Mouse (Mus musculus) small intestine, adult 2 months (tissue): ENCODE data around the gene Wwc2.

Experiments
- CTCF ChIP-seq: fragments of 200-500 bp; IDR thresholded peaks from 2 replicates; pipeline ENCODE4 v1.5.1; 2012; ENCODE audit warnings: low read depth, mild to moderate bottlenecking, control low read depth, inconsistent platforms, low read length, moderate library complexity, mixed read lengths; ENCODE audit not compliant: insufficient replicate concordance, insufficient read length; ENCODE audit errors: extremely low read depth
- POLR2A ChIP-seq: fragments of 200-500 bp; IDR thresholded peaks from 2 replicates; pipeline ENCODE4 v1.6.1; 2012; ENCODE audit warnings: low read depth, mild to moderate bottlenecking, control low read depth, inconsistent platforms, low read length, moderate library complexity

DNA sequence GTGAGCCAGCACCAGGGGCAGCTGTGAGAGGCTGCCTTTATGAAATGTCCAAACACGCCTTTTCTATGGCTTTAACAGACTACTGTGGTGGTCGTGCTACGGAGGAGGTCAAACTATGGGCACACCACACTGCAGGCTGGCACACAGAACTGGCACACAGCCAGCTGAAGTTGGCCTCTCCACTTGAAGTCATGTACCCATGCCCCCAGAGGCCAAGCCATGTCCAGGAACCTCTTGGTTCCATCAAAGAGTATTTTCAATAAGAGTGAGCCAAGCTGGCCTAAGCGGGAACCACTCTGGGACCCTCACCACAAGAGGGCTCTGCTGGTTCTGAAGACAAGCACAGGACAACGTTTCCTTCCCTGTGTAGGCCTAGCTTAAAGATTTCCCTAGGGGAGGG is 49.7 kb downstream of the Wwc2 start:
- TF ChIP-seq POLR2A (no peak), CTCF (no peak)
